Mouse (Mus musculus) megakaryocyte-erythroid progenitor cell, adult 5-6 weeks (primary cell): ENCODE data around the gene 4930402F06Rik. TPM values are rescaled to one million over a fixed set of nuclear protein-coding genes. Genes with fewer than 3 reads are reported as not detected.

Experiments used
- ATAC-seq: replicated peaks from 2 replicates; pipeline ENCODE4 v1.8.0; 2016; ENCODE audit warnings: mild to moderate bottlenecking, inconsistent platforms; ENCODE audit not compliant: severe bottlenecking, poor library complexity, low FRiP score, low TSS enrichment
- total RNA-seq, 2 experiments: library from RNA; stranded (forward) in 1 of 2; stranded (reverse) in 1 of 2; fragments of 200-1000, 215-1000 nt in 1 of 2; fragments of >200 nt in 1 of 2; fragmentation: Nextera tagmentation in 1 of 2; gene quantifications; 2 replicates each; pipeline ENCODE4 v1.2.3; 2014 to 2017

The 4930402F06Rik gene
- total RNA-seq, 2 experiments from 2014 or later = not detected

DNA sequence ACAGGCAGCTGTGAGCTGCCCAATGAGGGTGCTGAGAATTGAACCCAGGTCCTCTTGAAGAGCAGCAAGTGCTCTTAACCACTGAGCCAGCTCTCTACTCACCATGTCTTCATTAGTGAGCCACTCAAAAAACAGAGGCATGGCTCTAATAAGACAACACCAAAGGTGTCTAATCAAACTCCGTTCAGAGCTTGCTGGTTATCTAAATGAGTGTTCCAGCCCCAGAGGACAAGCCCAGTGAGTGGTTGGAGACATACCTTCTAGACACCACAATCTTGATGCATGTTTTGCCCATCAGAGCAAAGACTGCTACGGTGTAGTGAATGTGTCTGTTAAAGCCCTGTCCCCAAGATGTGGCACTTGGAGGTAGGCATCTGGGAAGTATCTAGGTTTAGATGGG lies 22.7 kb upstream of the 4930402F06Rik start:
- ATAC-seq = peak; percentile 78

DNA sequence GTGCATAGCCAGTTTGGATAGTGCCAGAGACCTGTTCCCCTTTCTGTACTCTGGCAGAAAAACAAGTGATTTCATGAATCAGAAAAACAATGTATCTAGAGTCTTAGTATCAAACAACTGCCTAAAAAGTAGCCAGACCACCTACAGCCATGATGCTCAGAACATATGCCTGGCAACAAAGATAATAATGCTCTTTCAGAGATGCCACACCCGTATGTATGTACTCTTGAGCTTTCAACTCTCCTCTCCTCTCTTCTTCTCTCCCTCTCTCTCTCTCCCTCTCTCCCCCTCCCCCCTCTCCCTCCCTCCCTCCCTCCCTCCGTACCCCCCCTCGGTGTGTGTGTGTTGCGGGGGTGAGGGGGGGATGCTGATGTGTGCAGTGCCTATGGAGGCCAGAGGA lies 22.3 kb upstream of the 4930402F06Rik start:
- peak; percentile 42; the same call in 1 of the 2 replicates for ATAC-seq

DNA sequence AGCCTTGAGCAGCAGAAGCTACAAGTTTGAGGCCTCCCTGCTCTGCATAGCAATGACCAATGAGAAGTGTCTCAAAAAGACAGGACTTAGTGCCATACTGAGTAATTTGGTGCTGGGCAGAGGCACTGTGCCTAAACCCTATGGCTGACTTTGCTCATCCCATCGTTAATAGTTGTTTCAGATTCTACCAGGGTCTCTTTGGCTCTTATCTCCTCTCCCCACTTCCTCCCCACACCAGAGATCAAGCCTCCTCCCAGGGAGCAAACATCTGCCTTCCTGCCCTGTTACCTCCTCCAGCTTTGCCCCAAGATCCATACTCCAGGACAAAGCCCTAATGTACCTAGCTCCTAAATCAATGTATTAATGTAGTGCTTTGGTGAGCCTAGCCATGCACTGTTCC lies 20.3 kb upstream of the 4930402F06Rik start:
- ATAC-seq = no peak

DNA sequence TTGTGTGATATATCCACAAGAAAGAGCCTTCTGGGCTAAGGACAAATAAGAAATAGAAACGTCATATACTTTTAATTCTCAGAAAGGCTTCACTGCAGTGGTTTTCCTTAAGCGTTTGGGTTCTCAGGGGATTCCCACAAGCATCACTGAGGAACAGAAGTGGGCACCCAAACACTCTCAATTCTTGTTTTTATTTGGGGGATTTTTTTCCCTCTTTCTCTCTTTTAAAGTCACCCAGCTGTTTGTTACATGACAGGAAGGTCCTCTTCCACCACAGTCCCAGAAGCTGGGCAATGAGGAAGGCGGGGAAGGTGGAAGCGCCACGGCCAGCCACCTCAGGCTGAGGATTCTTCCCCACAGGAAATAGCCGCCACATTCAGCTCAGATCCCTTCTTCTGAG lies 19.5 kb upstream of the 4930402F06Rik start:
- no peak for ATAC-seq

DNA sequence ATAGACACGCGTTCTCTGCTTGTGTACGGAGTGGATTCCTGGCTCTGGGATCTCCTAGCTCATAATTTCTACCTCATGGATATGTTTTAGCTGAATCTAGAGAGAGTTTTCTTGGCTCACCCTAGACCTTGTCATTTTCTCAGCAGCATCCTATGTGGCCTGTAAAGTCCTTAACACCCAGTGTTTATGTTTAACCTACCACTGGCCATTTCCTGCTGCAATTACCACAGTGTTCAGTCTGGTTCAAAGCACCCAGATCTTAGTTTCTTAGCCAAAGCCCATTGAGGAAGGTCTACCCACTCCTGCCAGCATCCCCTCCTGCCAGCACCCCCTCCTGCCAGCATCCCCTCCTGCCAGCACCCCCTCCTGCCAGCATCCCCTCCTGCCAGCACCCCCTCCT lies 15.8 kb upstream of the 4930402F06Rik start:
- ATAC-seq = no peak

GRCm38 (mm10) chr2:35412246-35412645 lies 15.3 kb upstream of the 4930402F06Rik start:
- no peak for ATAC-seq

GRCm38 (mm10) chr2:35411640-35412190 lies 14.7 kb upstream of the 4930402F06Rik start:
- ATAC-seq = no peak

DNA sequence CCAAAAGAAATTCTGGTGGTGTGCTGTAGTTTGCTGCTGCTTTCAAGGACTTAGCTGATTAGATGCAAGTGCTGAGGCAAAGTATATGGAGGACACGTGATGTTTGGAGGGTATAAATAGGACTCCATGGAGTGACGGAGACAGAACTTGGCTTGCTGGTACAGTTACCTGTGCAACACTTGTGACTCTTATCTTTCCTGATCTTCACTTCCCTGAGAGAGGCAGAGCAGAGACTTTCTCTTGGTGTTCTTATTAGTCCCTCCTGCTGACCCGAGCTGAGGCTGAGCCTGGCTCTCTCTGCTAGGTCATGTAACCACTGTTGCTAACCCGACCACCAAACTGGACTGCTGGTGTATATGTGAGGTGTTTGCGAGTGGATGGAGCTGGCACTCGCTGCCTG lies 12.5 kb upstream of the 4930402F06Rik start:
- no peak for ATAC-seq

DNA sequence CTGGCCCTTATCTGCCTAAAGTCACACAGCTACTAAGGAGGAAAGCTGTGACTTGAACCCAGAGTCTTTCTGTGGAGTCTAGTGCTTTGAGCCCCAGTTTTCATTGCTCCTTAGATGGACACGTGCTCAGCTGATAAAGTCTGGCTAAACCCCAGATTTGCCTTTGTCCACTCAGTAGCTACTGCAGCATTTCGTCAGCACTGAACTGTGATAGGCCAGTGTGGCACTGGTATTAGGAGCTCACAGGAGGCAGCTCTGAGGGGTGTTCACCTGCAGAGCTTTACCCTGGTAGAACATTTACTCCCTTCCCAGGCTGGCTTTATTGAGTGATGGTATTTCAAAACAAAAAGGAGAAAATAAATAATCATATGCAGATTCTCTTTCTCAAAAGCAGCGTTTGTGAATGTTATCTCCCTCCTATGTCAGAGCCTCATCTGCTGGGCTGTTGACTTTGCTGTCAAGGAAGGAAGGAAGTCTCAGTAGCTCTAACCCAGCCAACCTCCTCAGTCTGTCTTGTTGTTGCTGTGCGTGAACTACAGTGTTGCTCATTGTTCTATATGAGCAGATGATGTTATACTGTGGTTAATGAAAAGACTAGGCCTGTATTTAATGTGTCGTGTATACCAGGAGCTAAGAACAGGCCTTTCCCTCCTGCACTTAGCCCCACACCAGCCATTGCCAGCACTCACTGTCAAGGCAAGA lies 11.6 kb upstream of the 4930402F06Rik start:
- ATAC-seq = no peak

DNA sequence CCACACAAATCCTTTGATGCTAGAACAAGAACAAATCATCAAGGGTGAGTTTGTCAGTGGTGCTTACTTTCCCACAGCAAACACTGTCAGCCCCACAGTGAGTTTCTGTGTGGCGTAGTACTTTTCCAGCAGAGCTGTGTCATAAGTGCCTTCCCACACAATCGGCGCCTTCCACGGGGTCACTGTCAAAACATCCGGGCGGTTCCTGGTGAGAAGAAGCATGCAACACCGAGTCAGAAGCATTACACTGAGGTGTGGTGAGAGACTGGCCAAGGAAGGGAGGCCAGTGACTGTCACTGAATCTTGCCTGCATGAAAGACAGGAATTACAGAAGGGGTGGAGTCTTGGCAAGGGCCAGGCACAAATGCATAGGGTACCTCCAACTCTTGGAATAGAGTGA lies 10.9 kb upstream of the 4930402F06Rik start:
- no peak for ATAC-seq

DNA sequence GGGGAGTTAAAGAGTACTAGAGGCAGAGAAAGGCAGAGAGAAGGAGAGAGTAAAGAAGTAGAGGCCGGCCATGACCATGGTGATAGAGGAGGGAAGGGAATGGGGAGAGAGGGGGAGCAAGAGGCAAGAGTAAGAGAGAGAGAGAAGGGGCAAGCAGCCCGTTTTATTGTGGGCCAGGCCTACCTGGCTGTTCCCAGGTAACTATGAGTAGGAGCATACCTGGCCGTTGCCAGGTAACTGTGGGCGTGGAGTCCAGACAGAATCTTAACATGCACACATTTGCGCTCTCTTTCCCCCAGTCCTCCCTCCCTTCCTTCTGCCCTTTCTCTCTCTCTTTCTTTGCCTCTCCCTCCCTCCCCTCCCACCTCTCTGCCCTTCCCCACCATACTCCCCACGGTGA lies 10.3 kb upstream of the 4930402F06Rik start:
- no peak for ATAC-seq

DNA sequence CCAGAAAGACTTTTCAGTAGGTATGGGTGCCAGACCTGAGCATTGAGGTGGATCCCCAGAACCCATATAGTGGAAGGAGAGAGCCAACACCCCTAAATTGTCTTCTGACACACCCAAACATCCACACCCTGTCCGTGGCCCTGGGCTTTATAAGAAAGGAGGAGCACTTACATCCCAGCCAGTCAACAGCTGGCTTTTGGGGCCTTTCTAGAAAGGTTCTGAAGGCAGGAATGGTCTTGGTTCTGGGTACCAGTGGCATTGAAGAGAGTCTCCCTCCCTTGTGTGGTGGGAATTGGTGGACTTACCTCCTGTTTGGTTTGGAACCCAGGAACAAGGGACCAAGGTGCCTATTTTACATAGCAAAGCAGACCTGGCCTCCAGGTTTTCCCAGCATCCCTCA lies 9.6 kb upstream of the 4930402F06Rik start:
- no peak for ATAC-seq

GRCm38 (mm10) chr2:35402391-35402790 lies 5.4 kb upstream of the 4930402F06Rik start:
- ATAC-seq = no peak

DNA sequence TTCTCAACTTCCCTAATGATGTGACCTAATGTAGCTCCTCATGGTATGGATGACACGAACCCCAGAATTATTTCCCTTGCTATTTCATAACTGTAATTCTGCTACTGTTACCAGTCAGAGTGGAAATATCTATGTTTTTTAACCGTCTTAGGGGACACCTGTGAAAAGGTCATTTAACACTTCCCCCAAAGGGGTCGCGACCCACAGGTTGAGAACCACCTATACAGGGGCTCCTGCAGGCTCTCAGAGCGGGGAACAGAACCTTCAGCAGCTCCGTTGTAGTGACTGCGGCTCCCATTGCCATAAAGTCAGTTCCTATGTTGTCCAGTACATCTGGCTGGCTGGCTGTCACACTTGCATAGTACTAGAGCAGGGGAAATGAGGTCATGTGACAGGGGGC lies 3.8 kb upstream of the 4930402F06Rik start:
- no peak for ATAC-seq

- peak; percentile 25; the same call in 1 of the 2 replicates for ATAC-seq
These were observed 1.3 kb upstream of the 4930402F06Rik start for GRCm38 (mm10) chr2:35398184-35398828.

GRCm38 (mm10) chr2:35397590-35398173 lies 707 bp upstream of the 4930402F06Rik start:
- ATAC-seq = peak; percentile 76

DNA sequence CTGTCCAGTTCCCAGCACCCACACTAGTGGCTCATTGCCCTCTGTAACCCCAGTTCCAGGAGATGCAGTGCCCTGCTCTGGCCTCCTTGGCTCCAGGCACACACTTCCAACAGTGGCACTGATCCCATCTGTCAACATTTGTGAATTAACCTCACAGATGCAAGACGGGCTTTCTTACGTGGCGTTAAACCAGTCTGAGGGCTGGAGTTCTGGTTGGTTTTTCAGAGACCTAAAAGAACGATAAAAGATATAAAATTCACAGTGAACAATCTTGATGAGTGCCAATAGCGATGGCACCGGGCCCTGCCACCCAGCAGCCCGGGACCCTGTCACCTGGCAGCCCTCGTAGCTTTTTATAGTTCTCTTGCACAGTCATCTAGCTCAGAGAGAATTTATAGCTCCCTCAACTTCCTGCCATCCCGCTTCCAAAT lies 11.5 kb downstream of the 4930402F06Rik start:
- ATAC-seq = no peak

- ATAC-seq = no peak
These were observed 17.7 kb downstream of the 4930402F06Rik start for GRCm38 (mm10) chr2:35379306-35379705.

DNA sequence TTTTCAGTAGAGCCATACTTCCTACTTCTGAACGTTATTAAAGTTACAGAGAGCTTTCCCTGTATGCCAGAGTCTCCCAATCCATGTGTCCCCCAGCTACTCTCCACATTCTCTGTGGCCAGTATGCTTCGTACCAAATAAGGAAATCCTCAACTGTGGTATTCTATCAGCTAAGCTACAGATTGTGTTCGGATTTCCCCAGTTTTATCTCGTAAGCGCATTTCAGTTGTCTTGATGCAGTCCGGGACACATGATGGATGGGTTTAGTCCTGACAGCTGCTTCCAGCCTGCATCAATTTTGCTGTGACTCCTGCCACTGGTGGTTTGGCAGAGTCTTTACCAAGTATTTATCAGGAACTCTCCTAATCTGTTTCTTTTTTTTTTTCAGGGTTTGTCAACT lies 19.4 kb downstream of the 4930402F06Rik start:
- no peak for ATAC-seq

- no peak for ATAC-seq
These were observed 24.0 kb downstream of the 4930402F06Rik start for GRCm38 (mm10) chr2:35373003-35373402.
